ENCODE assay signal across 16 mouse cellular contexts in genomic region chr5:122743880-122744422, GRCm38 (mm10).
"Had no signal": no experiment of that assay in that cellular context is flagged by ENCODE, and none has a peak within 500 bp of the region (broad histone marks: within the 10 kb centered on the region; RNA-seq: fewer than 3 reads in every experiment).

No protein-coding gene starts in this region.

- H3K4me2 ChIP-seq: limb, embryonic 12.5 days; lung, embryonic 14.5 days; midbrain, embryonic 11.5 days; midbrain, embryonic 15.5 days; neural tube, embryonic 13.5 days had no signal

- ATAC-seq: midbrain, embryonic 15.5 days had no signal

- H3K9ac ChIP-seq: limb, embryonic 12.5 days; liver, embryonic 14.5 days; lung, embryonic 14.5 days; midbrain, embryonic 15.5 days; neural tube, embryonic 13.5 days had no signal

- H3K4me3 ChIP-seq: left cerebral cortex, adult 2 months; limb, embryonic 12.5 days; megakaryocyte, embryonic 14.5 days; midbrain, embryonic 15.5 days; neural tube, embryonic 13.5 days had no signal

- H3K4me1 ChIP-seq: limb, embryonic 12.5 days; megakaryocyte, embryonic 14.5 days; midbrain, embryonic 15.5 days; neural tube, embryonic 13.5 days had no signal

- DNase-seq: kidney, adult 11 months; kidney, postnatal 14 days; liver; lung, embryonic 14.5 days; retina, postnatal 1 day; right cerebral cortex, postnatal 14 days; thymus, adult 18-20 months; thymus, postnatal 14 days had no signal

- H3K9me3 ChIP-seq: limb, embryonic 12.5 days; megakaryocyte, embryonic 14.5 days; midbrain, embryonic 15.5 days; neural tube, embryonic 13.5 days had no signal

- H3K27me3 ChIP-seq: limb, embryonic 12.5 days; megakaryocyte, embryonic 14.5 days; midbrain, embryonic 15.5 days; neural tube, embryonic 13.5 days had no signal

- H3K27ac ChIP-seq: left cerebral cortex, adult 2 months; limb, embryonic 12.5 days; liver, embryonic 14.5 days; macrophage; midbrain, embryonic 15.5 days; neural tube, embryonic 13.5 days had no signal
